In genomic region chr11:79095713-79096112, GRCm38 (mm10) we compare ENCODE assay signal across 9 mouse cellular contexts. TPM values are rescaled to one million over a fixed set of nuclear protein-coding genes. Genes with fewer than 3 reads are reported as not detected.
DNase-seq lines count a peak whose midpoint lies in the region; ATAC-seq lines count a peak whose summit lies in the region.
"Had no signal": no experiment of that assay in that cellular context is flagged by ENCODE, and none has a peak within 500 bp of the region (broad histone marks: within the 10 kb centered on the region; RNA-seq: fewer than 3 reads in every experiment).

No protein-coding gene starts in this region.

- no peaks in the 10 kb centered on the region for H3K36me3 ChIP-seq in heart, embryonic 14.5 days (ENCODE audit: control insufficient read depth, insufficient read depth, low read length)
- H3K36me3 ChIP-seq in forebrain, embryonic 14.5 days (ENCODE audit: control insufficient read depth, insufficient read depth, low read length) = no peaks in the 10 kb centered on the region
- no peaks in the 10 kb centered on the region for H3K36me3 ChIP-seq in midbrain, embryonic 13.5 days

- WGBS in heart, embryonic 14.5 days = 41% methylated on average over 2 of the region's 2 CpGs
- WGBS in forebrain, embryonic 14.5 days = 0% methylated on average over 2 of the region's 2 CpGs
- 4% methylated on average over 2 of the region's 2 CpGs for WGBS in midbrain, embryonic 13.5 days

- H3K4me1 ChIP-seq in heart, embryonic 14.5 days (ENCODE audit: control insufficient read depth in 2 of 2, insufficient read depth in 2 of 2, low read length in 2 of 2) = peaks cover 49 to 69% of the 10 kb centered on the region in 2 experiments
- H3K4me1 ChIP-seq in forebrain, embryonic 14.5 days (ENCODE audit: control insufficient read depth, insufficient read depth, low read length) = peaks cover 15% of the 10 kb centered on the region
- peaks cover 42% of the 10 kb centered on the region for H3K4me1 ChIP-seq in midbrain, embryonic 13.5 days (replicated peaks)

- H3K27me3 ChIP-seq in heart, embryonic 14.5 days (ENCODE audit: control insufficient read depth, insufficient read depth, low read length) = no peaks in the 10 kb centered on the region
- H3K27me3 ChIP-seq in forebrain, embryonic 14.5 days (replicated peaks; ENCODE audit: control insufficient read depth, insufficient read depth, low read length) = no peaks in the 10 kb centered on the region
- no peaks in the 10 kb centered on the region for H3K27me3 ChIP-seq in midbrain, embryonic 13.5 days

- no peak for ATAC-seq in heart, embryonic 14.5 days (ENCODE audit: insufficient number of reproducible peaks, insufficient read depth, low FRiP score, low read depth)
- ATAC-seq in forebrain, embryonic 14.5 days = no peak
- peak; percentile 55; the same call in 1 of the 2 replicates for ATAC-seq in midbrain, embryonic 13.5 days

- peak overlapping the region; percentile 85 to 94; a peak in 3 of 4 replicates for H3K27ac ChIP-seq in heart, embryonic 14.5 days (replicated peaks in 1 of 2; ENCODE audit: control insufficient read depth in 1 of 2, insufficient read depth in 1 of 2, low read depth in 2 of 2, low read length in 2 of 2)
- H3K27ac ChIP-seq in forebrain, embryonic 14.5 days (ENCODE audit: low read depth, low read length) = peak overlapping the region; percentile 39; the same call in 1 of the 2 replicates
- peak overlapping the region; percentile 71 for H3K27ac ChIP-seq in midbrain, embryonic 13.5 days

- H3K9me3 ChIP-seq in heart, embryonic 14.5 days (ENCODE audit: control insufficient read depth, low read length) = no peaks in the 10 kb centered on the region
- H3K9me3 ChIP-seq in forebrain, embryonic 14.5 days (replicated peaks; ENCODE audit: control insufficient read depth, low read length) = no peaks in the 10 kb centered on the region
- no peaks in the 10 kb centered on the region for H3K9me3 ChIP-seq in midbrain, embryonic 13.5 days

- no peak for DNase-seq in heart, adult 8-10 months (ENCODE audit: low spot score)
- DNase-seq in Muller cell, postnatal 12 days (ENCODE audit: inconsistent ontology term) = peak; percentile 89
- peak; percentile 53 for DNase-seq in forebrain, embryonic 14.5 days (ENCODE audit: low spot score)
- no peak for DNase-seq in right cerebral cortex, postnatal 10 days (ENCODE audit: low spot score in 2 of 2)
- DNase-seq in spleen, postnatal 10 days (ENCODE audit: low spot score in 2 of 2) = no peak
- no peak for DNase-seq in urinary bladder, postnatal 36 days (ENCODE audit: low spot score in 2 of 2)

- H3K4me2 ChIP-seq in heart, embryonic 14.5 days (ENCODE audit: low read length) = no peak overlapping the region
- H3K4me2 ChIP-seq in forebrain, embryonic 14.5 days (ENCODE audit: low read length) = no peak overlapping the region
- no peak overlapping the region; the same call in 1 of the 2 replicates for H3K4me2 ChIP-seq in midbrain, embryonic 13.5 days (replicated peaks)

- no peak overlapping the region for H3K4me3 ChIP-seq in heart, embryonic 14.5 days (ENCODE audit: control insufficient read depth in 1 of 2, insufficient read depth in 1 of 2, low read depth in 1 of 2, low read length in 2 of 2)
- no peak overlapping the region for H3K4me3 ChIP-seq in forebrain, embryonic 14.5 days (ENCODE audit: low read depth, low read length)
- no peak overlapping the region for H3K4me3 ChIP-seq in midbrain, embryonic 13.5 days (replicated peaks)
- H3K4me3 ChIP-seq: erythroblast, embryonic 14.5 days had no signal

- H3K9ac ChIP-seq in heart, embryonic 14.5 days (ENCODE audit: low read length) = no peak overlapping the region
- H3K9ac ChIP-seq in forebrain, embryonic 14.5 days (ENCODE audit: low read length) = peak overlapping the region; percentile 1; the same call in 1 of the 2 replicates
- H3K9ac ChIP-seq in midbrain, embryonic 13.5 days (replicated peaks) = peak overlapping the region; percentile 41

RNA-seq across cellular contexts. Expression of gene Ksr1, which starts 50.5 kb away (rescaled TPM):
- 4.3 and 5.8 TPM in 2 replicates for polyA plus RNA-seq in heart, embryonic 14.5 days (2014; fragmentation: Nextera tagmentation; extraction: Ambion mirVana)
- 1 to 10 TPM; 5.9 to 8.2 (median 6.5) TPM for total RNA-seq in heart, adult 8-10 months (2022)
- polyA plus RNA-seq in forebrain, embryonic 14.5 days (2014; fragmentation: Nextera tagmentation; extraction: Ambion mirVana) = 4.7 and 7.2 TPM in 2 replicates
- 2.3 and 3.7 TPM in 2 replicates for polyA plus RNA-seq in midbrain, embryonic 13.5 days (2015; fragmentation: Nextera tagmentation; extraction: Ambion mirVana)

Comparison
In these comparisons a context has a peak if more than half of its experiments do, and no peak if none do; other contexts are left out.
1. H3K27ac ChIP-seq: peak in every context shown above with its lines; median percentile 90 in heart, embryonic 14.5 days; 71 in midbrain, embryonic 13.5 days; 39 in forebrain, embryonic 14.5 days.
2. DNase-seq: peak in Muller cell, postnatal 12 days (single experiment) and forebrain, embryonic 14.5 days (single experiment); none in heart, adult 8-10 months (single experiment), right cerebral cortex, postnatal 10 days (0 of 2), spleen, postnatal 10 days (0 of 2) and urinary bladder, postnatal 36 days (0 of 2).